15 mouse cellular contexts compared by ENCODE assay signal in genomic region chr17:31836264-31836607, GRCm38 (mm10). TPM values are rescaled to one million over a fixed set of nuclear protein-coding genes. Genes with fewer than 3 reads are reported as not detected.
A peak's percentile ranks its signal among the peaks of the same experiment; 100 is the strongest.
DNase-seq lines count a peak whose midpoint lies in the region; ATAC-seq and TF ChIP-seq lines count a peak whose summit lies in the region.
"Had no signal": no experiment of that assay in that cellular context is flagged by ENCODE, and none has a peak within 500 bp of the region (broad histone marks: within the 10 kb centered on the region; RNA-seq: fewer than 3 reads in every experiment).

No protein-coding gene starts in this region.

- H3K79me2 ChIP-seq in C2C12 (ENCODE audit: control insufficient read depth, insufficient read depth), result no peaks in the 10 kb centered on the region

- H3K27me3 ChIP-seq in liver, embryonic 15.5 days, result no peaks in the 10 kb centered on the region
- no peaks in the 10 kb centered on the region; the same call in 1 of the 2 replicates for H3K27me3 ChIP-seq in liver, embryonic 12.5 days (replicated peaks)
- H3K27me3 ChIP-seq in C2C12 (ENCODE audit: control insufficient read depth, insufficient read depth, insufficient read length), result no peaks in the 10 kb centered on the region
- no peaks in the 10 kb centered on the region for H3K27me3 ChIP-seq in intestine, embryonic 14.5 days (replicated peaks; ENCODE audit: control insufficient read depth, insufficient read depth, low read length)
- H3K27me3 ChIP-seq: forebrain, embryonic 13.5 days; hindbrain, embryonic 15.5 days had no signal

- H3K9ac ChIP-seq in liver, embryonic 15.5 days, result no peak overlapping the region
- no peak overlapping the region for H3K9ac ChIP-seq in liver, embryonic 12.5 days
- H3K9ac ChIP-seq in intestine, embryonic 14.5 days (ENCODE audit: low read length), result no peak overlapping the region
- H3K9ac ChIP-seq: forebrain, embryonic 13.5 days; hindbrain, embryonic 15.5 days had no signal

- ATAC-seq in liver, embryonic 15.5 days (ENCODE audit: insufficient read depth), result no peak
- ATAC-seq in liver, embryonic 12.5 days, result no peak
- ATAC-seq in intestine, embryonic 14.5 days (replicated peaks; ENCODE audit: low FRiP score, low TSS enrichment, low read depth), result no peak
- no peak for ATAC-seq in erythroid progenitor cell, adult 5-6 weeks (replicated peaks; ENCODE audit: low FRiP score, poor library complexity, severe bottlenecking)
- ATAC-seq: forebrain, embryonic 13.5 days; midbrain, embryonic 16.5 days had no signal

- H3K36me3 ChIP-seq in liver, embryonic 15.5 days (replicated peaks), result no peaks in the 10 kb centered on the region
- no peaks in the 10 kb centered on the region for H3K36me3 ChIP-seq in liver, embryonic 12.5 days
- H3K36me3 ChIP-seq in C2C12 (ENCODE audit: control insufficient read depth, insufficient read depth), result no peaks in the 10 kb centered on the region
- H3K36me3 ChIP-seq in intestine, embryonic 14.5 days (ENCODE audit: control insufficient read depth, insufficient read depth, low read length), result no peaks in the 10 kb centered on the region
- H3K36me3 ChIP-seq: hindbrain, embryonic 15.5 days had no signal

- H3K9me3 ChIP-seq in liver, embryonic 15.5 days (replicated peaks), result no peaks in the 10 kb centered on the region
- no peaks in the 10 kb centered on the region for H3K9me3 ChIP-seq in liver, embryonic 12.5 days (replicated peaks)
- H3K9me3 ChIP-seq in intestine, embryonic 14.5 days (ENCODE audit: control insufficient read depth, low read length), result peaks cover 5% of the 10 kb centered on the region; the same call in 1 of the 2 replicates
- H3K9me3 ChIP-seq: hindbrain, embryonic 15.5 days had no signal

- intact Hi-C loops in gastrocnemius, adult 2 months (cut with DNase I), result no loop called here
- intact Hi-C loops in gastrocnemius, postnatal 36 days (cut with DNase I), result loop anchor here (5.0 kb wide), 1 partner anchor 39 kb away; no protein-coding TSS in a partner anchor

- H3ac ChIP-seq in C2C12 (ENCODE audit: control insufficient read depth, insufficient read length, low read depth), result no peak overlapping the region

- no peak overlapping the region for H3K4me2 ChIP-seq in liver, embryonic 15.5 days
- no peak overlapping the region for H3K4me2 ChIP-seq in liver, embryonic 12.5 days
- no peak overlapping the region for H3K4me2 ChIP-seq in intestine, embryonic 14.5 days (ENCODE audit: low read length)
- H3K4me2 ChIP-seq: forebrain, embryonic 13.5 days; heart, embryonic 11.5 days; hindbrain, embryonic 15.5 days had no signal

- no peak for TF ChIP-seq CTCF in gastrocnemius, adult 2 months (IDR thresholded peaks at IDR 0.05)
- no peak for TF ChIP-seq CTCF in C2C12 (IDR thresholded peaks at IDR 0.05; ENCODE audit: control insufficient read depth, insufficient read depth, insufficient read length)

- 42% methylated on average over 2 of the region's 2 CpGs for WGBS in liver, embryonic 15.5 days (ENCODE audit: insufficient replicate concordance)
- WGBS in liver, embryonic 12.5 days (ENCODE audit: insufficient replicate concordance), result 45% methylated on average over 2 of the region's 2 CpGs
- 73% methylated on average over 2 of the region's 2 CpGs for WGBS in intestine, embryonic 14.5 days

- H3K27ac ChIP-seq in gastrocnemius, adult 2 months, result peak overlapping the region; percentile 74
- H3K27ac ChIP-seq in liver, embryonic 15.5 days (replicated peaks), result peak overlapping the region; percentile 62
- no peak overlapping the region for H3K27ac ChIP-seq in liver, embryonic 12.5 days
- peak overlapping the region; percentile 16; the same call in 1 of the 2 replicates for H3K27ac ChIP-seq in intestine, embryonic 14.5 days (ENCODE audit: low read depth)
- H3K27ac ChIP-seq: forebrain, embryonic 13.5 days; hindbrain, embryonic 15.5 days had no signal

- no peak overlapping the region for H3K4me3 ChIP-seq in gastrocnemius, adult 2 months
- no peak overlapping the region for H3K4me3 ChIP-seq in liver, embryonic 15.5 days (replicated peaks)
- H3K4me3 ChIP-seq in liver, embryonic 12.5 days, result no peak overlapping the region
- H3K4me3 ChIP-seq in C2C12 (ENCODE audit: insufficient read depth, poor library complexity, severe bottlenecking), result no peak overlapping the region
- no peak overlapping the region for H3K4me3 ChIP-seq in intestine, embryonic 14.5 days (ENCODE audit: low read depth, low read length)
- H3K4me3 ChIP-seq: forebrain, embryonic 13.5 days; hindbrain, embryonic 15.5 days had no signal

- DNase-seq in gastrocnemius, adult 2 months, result no peak
- DNase-seq in gastrocnemius, postnatal 36 days, result no peak
- DNase-seq in intestine, embryonic 14.5 days (ENCODE audit: low spot score), result no peak
- DNase-seq in right cerebral cortex, postnatal 25 days, result no peak
- DNase-seq: adrenal gland, postnatal 36 days; cerebellum, adult 18-20 months; kidney, postnatal 14 days had no signal

- no peaks in the 10 kb centered on the region for H3K79me3 ChIP-seq in C2C12 (ENCODE audit: low read depth)

- peaks cover 23% of the 10 kb centered on the region for H3K4me1 ChIP-seq in liver, embryonic 15.5 days (replicated peaks)
- peaks cover 34% of the 10 kb centered on the region for H3K4me1 ChIP-seq in liver, embryonic 12.5 days
- H3K4me1 ChIP-seq in intestine, embryonic 14.5 days (replicated peaks; ENCODE audit: control insufficient read depth, insufficient read depth, low read length), result peaks cover 27% of the 10 kb centered on the region

TF ChIP-seq in C2C12, 6 proteins besides CTCF, POLR2A, EP300 and RAD21:
- TF ChIP-seq MYOG (IDR thresholded peaks at IDR 0.05; ENCODE audit: control insufficient read depth, extremely low read depth, insufficient read length) (no peak), MYOD1 (IDR thresholded peaks at IDR 0.05; ENCODE audit: control insufficient read depth, insufficient read length, low read depth) (peak; percentile 55)

RNA-seq across cellular contexts. Expression of gene Sik1, which starts 19.4 kb away (rescaled TPM):
- 10 to 100 TPM; 13.4 to 58.6 TPM for total RNA-seq in gastrocnemius, adult 2 months (2021)
- 10 to 100 TPM; 17.0 to 27.2 TPM for total RNA-seq in gastrocnemius, postnatal 36 days (2021)
- polyA plus RNA-seq in liver, embryonic 15.5 days (2015; fragmentation: Nextera tagmentation; extraction: Ambion mirVana), result 5.3 and 6.8 TPM in 2 replicates
- 5.9 and 7.0 TPM in 2 replicates for polyA plus RNA-seq in liver, embryonic 12.5 days (2016; fragmentation: Nextera tagmentation; extraction: Ambion mirVana)
- polyA plus RNA-seq in C2C12 (2012; fragmentation: generic; extraction: Trizol), result 9.3 TPM
- polyA plus RNA-seq in intestine, embryonic 14.5 days (2014; fragmentation: Nextera tagmentation; extraction: Ambion mirVana), result 9.2 and 11.9 TPM in 2 replicates
- 7.6 and 9.2 TPM in 2 replicates for total RNA-seq in erythroid progenitor cell, adult 5-6 weeks (2015; ENCODE audit: low replicate concordance)
- total RNA-seq in erythroid progenitor cell, adult 5-6 weeks (2017; ENCODE audit: low replicate concordance), result 2.2 and 5.9 TPM in 2 replicates
